Mouse (Mus musculus) lung, adult 2 months (tissue): ENCODE data around the gene Enah.

Experiments
- CTCF ChIP-seq: fragments of 200-500 bp; IDR thresholded peaks from 2 replicates; pipeline ENCODE4 v1.5.1; 2011; ENCODE audit warnings: mild to moderate bottlenecking, low read length, control low read depth; ENCODE audit not compliant: insufficient read depth
- POLR2A ChIP-seq: fragments of 200-500 bp; IDR thresholded peaks from 2 replicates; pipeline ENCODE4 v1.6.1; 2011; ENCODE audit warnings: low read depth, mild to moderate bottlenecking, control low read depth, low read length, borderline replicate concordance; ENCODE audit errors: extremely low read depth

DNA sequence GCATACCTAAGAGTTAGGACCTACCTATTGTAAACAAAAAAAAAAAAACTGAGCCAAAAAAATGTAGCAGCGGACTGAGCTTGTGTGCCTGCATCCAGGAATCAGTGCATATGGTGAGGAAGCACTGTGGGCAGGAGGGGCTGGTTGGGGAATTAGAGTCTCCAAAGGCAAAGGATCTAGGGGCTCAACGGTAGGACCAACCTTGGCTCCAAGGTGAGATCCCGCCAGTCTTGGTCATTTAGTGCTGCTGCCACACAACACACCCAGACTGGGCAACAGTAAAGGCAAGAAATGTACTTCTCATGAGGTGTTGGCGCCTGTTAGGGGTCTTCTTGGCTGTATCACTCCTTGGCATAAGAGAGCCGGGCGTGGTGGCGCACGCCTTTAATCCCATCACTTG, 43.0 kb upstream of the Enah start:
- TF ChIP-seq CTCF: no peak
- no peak for TF ChIP-seq POLR2A
